Mouse (Mus musculus): Measurements from ENCODE around the gene Smpd1. TPM values are rescaled to one million over a fixed set of nuclear protein-coding genes. Genes with fewer than 3 reads are reported as not detected.

The Smpd1 gene
- polyA plus RNA-seq, 1 experiment from 2014 or later = 48.5 TPM

GRCm38 (mm10) chr7:105528094-105528493, 26.1 kb upstream of the Smpd1 start:
- no peak overlapping the region for H3K27ac ChIP-seq
- H3K4me3 ChIP-seq = no peak overlapping the region
- no peak overlapping the region for H3K4me2 ChIP-seq
- 78% methylated on average over 4 of the region's 4 CpGs for WGBS
- no peaks in the 10 kb centered on the region for H3K27me3 ChIP-seq
- no peaks in the 10 kb centered on the region for H3K36me3 ChIP-seq (ENCODE audit: poor library complexity, severe bottlenecking)
- H3K4me1 ChIP-seq = no peaks in the 10 kb centered on the region
- no peaks in the 10 kb centered on the region for H3K9me3 ChIP-seq (replicated peaks)
- ATAC-seq = no peak
- H3K9ac ChIP-seq = no peak overlapping the region

- WGBS = 82% methylated on average over 3 of the region's 3 CpGs
- H3K4me1 ChIP-seq = no peaks in the 10 kb centered on the region
- no peaks in the 10 kb centered on the region for H3K36me3 ChIP-seq (ENCODE audit: poor library complexity, severe bottlenecking)
- no peak overlapping the region for H3K27ac ChIP-seq
- H3K9ac ChIP-seq = no peak overlapping the region
- no peak overlapping the region for H3K4me2 ChIP-seq
- H3K4me3 ChIP-seq = no peak overlapping the region
- ATAC-seq = no peak
- H3K9me3 ChIP-seq (replicated peaks) = no peaks in the 10 kb centered on the region
- H3K27me3 ChIP-seq = no peaks in the 10 kb centered on the region
Observed at GRCm38 (mm10) chr7:105534162-105534561, 20.0 kb upstream of the Smpd1 start.

- Histone ChIP-seq H3K9ac (no peak overlapping the region), H3K27ac (no peak overlapping the region), H3K27me3 (no peaks in the 10 kb centered on the region), H3K4me2 (no peak overlapping the region), H3K36me3 (ENCODE audit: poor library complexity, severe bottlenecking) (no peaks in the 10 kb centered on the region), H3K9me3 (replicated peaks) (no peaks in the 10 kb centered on the region), H3K4me3 (no peak overlapping the region), H3K4me1 (no peaks in the 10 kb centered on the region)
- 76% methylated on average over 8 of the region's 8 CpGs for WGBS
- no peak for ATAC-seq
Observed at GRCm38 (mm10) chr7:105545986-105546385, 8.2 kb upstream of the Smpd1 start.

GRCm38 (mm10) chr7:105547970-105548369, 6.2 kb upstream of the Smpd1 start:
- H3K9me3 ChIP-seq (replicated peaks) = no peaks in the 10 kb centered on the region
- 86% methylated on average over 7 of the region's 7 CpGs for WGBS
- no peak overlapping the region for H3K27ac ChIP-seq
- ATAC-seq = no peak
- H3K4me1 ChIP-seq = no peaks in the 10 kb centered on the region
- no peak overlapping the region for H3K9ac ChIP-seq
- no peaks in the 10 kb centered on the region for H3K36me3 ChIP-seq (ENCODE audit: poor library complexity, severe bottlenecking)
- H3K4me2 ChIP-seq = no peak overlapping the region
- no peaks in the 10 kb centered on the region for H3K27me3 ChIP-seq
- H3K4me3 ChIP-seq = no peak overlapping the region

- 46% methylated on average over 6 of the region's 6 CpGs for WGBS
- H3K4me2 ChIP-seq = no peak overlapping the region
- H3K36me3 ChIP-seq (ENCODE audit: poor library complexity, severe bottlenecking) = no peaks in the 10 kb centered on the region
- ATAC-seq = no peak
- no peaks in the 10 kb centered on the region for H3K9me3 ChIP-seq (replicated peaks)
- no peak overlapping the region for H3K27ac ChIP-seq
- H3K4me3 ChIP-seq = no peak overlapping the region
- H3K9ac ChIP-seq = no peak overlapping the region
- H3K4me1 ChIP-seq = 0 out of 2 replicates have a peak, but pooled peaks cover 3% of the 10 kb centered on the region
- no peaks in the 10 kb centered on the region for H3K27me3 ChIP-seq
Observed at GRCm38 (mm10) chr7:105549035-105549434, 5.1 kb upstream of the Smpd1 start.

GRCm38 (mm10) chr7:105553456-105554211, 526 bp upstream of the Smpd1 start:
- Histone ChIP-seq H3K27me3 (no peaks in the 10 kb centered on the region), H3K27ac (peak overlapping the region; percentile 58; the same call in 1 of the 2 replicates), H3K4me2 (peak overlapping the region; percentile 68), H3K4me3 (peak overlapping the region; percentile 76), H3K36me3 (ENCODE audit: poor library complexity, severe bottlenecking) (peaks cover 20% of the 10 kb centered on the region), H3K9me3 (replicated peaks) (no peaks in the 10 kb centered on the region), H3K9ac (peak overlapping the region; percentile 83), H3K4me1 (peaks cover 19% of the 10 kb centered on the region)
- ATAC-seq = peak; percentile 12; the same call in 1 of the 2 replicates
- 29% methylated on average over 26 of the region's 27 CpGs for WGBS

GRCm38 (mm10) chr7:105555571-105555970, 1.4 kb downstream of the Smpd1 start:
- 86% methylated on average over 10 of the region's 10 CpGs for WGBS
- Histone ChIP-seq H3K27me3 (no peaks in the 10 kb centered on the region), H3K27ac (no peak overlapping the region), H3K9me3 (replicated peaks) (no peaks in the 10 kb centered on the region), H3K4me3 (peak overlapping the region; percentile 76; the same call in 1 of the 2 replicates), H3K9ac (0 out of 2 replicates have a peak overlapping the region, but pooled peaks have one; percentile 83), H3K36me3 (ENCODE audit: poor library complexity, severe bottlenecking) (peaks cover 34% of the 10 kb centered on the region), H3K4me2 (peak overlapping the region; percentile 68), H3K4me1 (peaks cover 19% of the 10 kb centered on the region)
- no peak for ATAC-seq

- Histone ChIP-seq H3K4me1 (peaks cover 19% of the 10 kb centered on the region), H3K27ac (no peak overlapping the region), H3K4me2 (no peak overlapping the region), H3K27me3 (no peaks in the 10 kb centered on the region), H3K36me3 (ENCODE audit: poor library complexity, severe bottlenecking) (peaks cover 41% of the 10 kb centered on the region), H3K9ac (no peak overlapping the region), H3K4me3 (no peak overlapping the region), H3K9me3 (replicated peaks) (no peaks in the 10 kb centered on the region)
- 92% methylated on average over 8 of the region's 8 CpGs for WGBS
- no peak for ATAC-seq
Observed at GRCm38 (mm10) chr7:105556406-105556805, 2.2 kb downstream of the Smpd1 start.

GRCm38 (mm10) chr7:105557671-105558070, 3.5 kb downstream of the Smpd1 start:
- H3K36me3 ChIP-seq (ENCODE audit: poor library complexity, severe bottlenecking) = peaks cover 48% of the 10 kb centered on the region
- ATAC-seq = no peak
- WGBS = 85% methylated on average over 11 of the region's 11 CpGs

GRCm38 (mm10) chr7:105559016-105559415, 4.9 kb downstream of the Smpd1 start:
- no peak for ATAC-seq
- H3K27ac ChIP-seq = no peak overlapping the region
- no peaks in the 10 kb centered on the region for H3K9me3 ChIP-seq (replicated peaks)
- no peak overlapping the region for H3K4me3 ChIP-seq
- peaks cover 15% of the 10 kb centered on the region for H3K4me1 ChIP-seq
- WGBS = 82% methylated on average over 6 of the region's 9 CpGs
- no peak overlapping the region for H3K9ac ChIP-seq
- no peaks in the 10 kb centered on the region for H3K27me3 ChIP-seq
- no peak overlapping the region for H3K4me2 ChIP-seq
- H3K36me3 ChIP-seq (ENCODE audit: poor library complexity, severe bottlenecking) = peaks cover 58% of the 10 kb centered on the region

More at GRCm38 (mm10) chr7:105557671-105558070, 3.5 kb downstream of the Smpd1 start:
- Histone ChIP-seq H3K4me1 (peaks cover 19% of the 10 kb centered on the region), H3K27ac (no peak overlapping the region), H3K4me3 (no peak overlapping the region), H3K9ac (no peak overlapping the region), H3K4me2 (no peak overlapping the region), H3K9me3 (replicated peaks) (no peaks in the 10 kb centered on the region), H3K27me3 (no peaks in the 10 kb centered on the region)

- Histone ChIP-seq H3K4me2 (no peak overlapping the region), H3K36me3 (ENCODE audit: poor library complexity, severe bottlenecking) (peaks cover 84% of the 10 kb centered on the region), H3K9ac (no peak overlapping the region), H3K27ac (no peak overlapping the region), H3K4me3 (no peak overlapping the region), H3K27me3 (no peaks in the 10 kb centered on the region), H3K4me1 (no peaks in the 10 kb centered on the region), H3K9me3 (replicated peaks) (no peaks in the 10 kb centered on the region)
- WGBS = 92% methylated on average over 3 of the region's 3 CpGs
- ATAC-seq = no peak
Observed at GRCm38 (mm10) chr7:105562317-105562716, 8.2 kb downstream of the Smpd1 start.

- H3K27me3 ChIP-seq = no peaks in the 10 kb centered on the region
- 89% methylated on average over 3 of the region's 3 CpGs for WGBS
- H3K36me3 ChIP-seq (ENCODE audit: poor library complexity, severe bottlenecking) = peaks cover 80% of the 10 kb centered on the region
- H3K4me3 ChIP-seq = no peak overlapping the region
- H3K9ac ChIP-seq = no peak overlapping the region
- ATAC-seq = no peak
- H3K9me3 ChIP-seq (replicated peaks) = no peaks in the 10 kb centered on the region
- no peak overlapping the region for H3K27ac ChIP-seq
- peaks cover 7% of the 10 kb centered on the region for H3K4me1 ChIP-seq
- H3K4me2 ChIP-seq = no peak overlapping the region
Observed at GRCm38 (mm10) chr7:105563367-105563766, 9.2 kb downstream of the Smpd1 start.
